Comparison of ENCODE assay signal across 14 mouse cellular contexts in genomic region chr11:115508061-115508460, GRCm38 (mm10). TPM values are rescaled to one million over a fixed set of nuclear protein-coding genes. Genes with fewer than 3 reads are reported as not detected.
A peak's percentile ranks its signal among the peaks of the same experiment; 100 is the strongest.
DNase-seq lines count a peak whose midpoint lies in the region; ATAC-seq lines count a peak whose summit lies in the region.
"Had no signal": no experiment of that assay in that cellular context is flagged by ENCODE, and none has a peak within 500 bp of the region (broad histone marks: within the 10 kb centered on the region; RNA-seq: fewer than 3 reads in every experiment).

No protein-coding gene starts in this region.

- H3K27me3 ChIP-seq in megakaryocyte, embryonic 14.5 days (replicated peaks): no peaks in the 10 kb centered on the region
- no peaks in the 10 kb centered on the region for H3K27me3 ChIP-seq in liver, embryonic 15.5 days

- WGBS in liver, embryonic 15.5 days (ENCODE audit: insufficient replicate concordance): 34% methylated on average over 2 of the region's 2 CpGs

- peak overlapping the region; percentile 32 for H3K4me2 ChIP-seq in liver, embryonic 15.5 days

- H3K36me3 ChIP-seq in megakaryocyte, embryonic 14.5 days (replicated peaks; ENCODE audit: low read length): peaks cover 30% of the 10 kb centered on the region
- H3K36me3 ChIP-seq in liver, embryonic 15.5 days (replicated peaks): peaks cover 20% of the 10 kb centered on the region

- H3K27ac ChIP-seq in liver, embryonic 15.5 days (replicated peaks): peak overlapping the region; percentile 89

- H3K9me3 ChIP-seq in megakaryocyte, embryonic 14.5 days: no peaks in the 10 kb centered on the region
- no peaks in the 10 kb centered on the region for H3K9me3 ChIP-seq in liver, embryonic 15.5 days (replicated peaks)

- peak; percentile 70 for DNase-seq in T-cell, adult 2 months (ENCODE audit: low spot score)
- peak; percentile 34 to 61 for DNase-seq in thymus, postnatal 36 days
- DNase-seq in gastrocnemius, postnatal 36 days: no peak
- DNase-seq in adrenal gland, postnatal 10 days: no peak
- DNase-seq: heart, adult 18-20 months; kidney, adult 9 months; left cerebral cortex, postnatal 4 days had no signal

- H3K4me3 ChIP-seq in megakaryocyte, embryonic 14.5 days (replicated peaks): peak overlapping the region; percentile 88
- H3K4me3 ChIP-seq in liver, embryonic 15.5 days (replicated peaks): no peak overlapping the region

- no peak overlapping the region for H3K9ac ChIP-seq in liver, embryonic 15.5 days

- intact Hi-C loops in gastrocnemius, postnatal 36 days (cut with DNase I): no loop called here

- H3K4me1 ChIP-seq in megakaryocyte, embryonic 14.5 days: peaks cover 91% of the 10 kb centered on the region
- H3K4me1 ChIP-seq in liver, embryonic 15.5 days (replicated peaks): peaks cover 85% of the 10 kb centered on the region

- ATAC-seq in megakaryocyte, adult 5-6 weeks (ENCODE audit: poor library complexity, severe bottlenecking): no peak
- ATAC-seq in liver, embryonic 15.5 days (ENCODE audit: insufficient read depth): no peak
- ATAC-seq: lung, postnatal 0 days had no signal

RNA-seq across cellular contexts. Expression of gene Jpt1, which starts 6.1 kb away (rescaled TPM):
- 334 and 807 TPM in 2 replicates for polyA plus RNA-seq in megakaryocyte, embryonic 14.5 days (2012; ENCODE audit: insufficient read depth, low replicate concordance)
- 211 and 220 TPM in 2 replicates for total RNA-seq in megakaryocyte, adult 5-6 weeks (2015)
- 181 and 183 TPM in 2 replicates for total RNA-seq in megakaryocyte, adult 5-6 weeks (2017)
- polyA plus RNA-seq in liver, embryonic 15.5 days (2015; fragmentation: Nextera tagmentation; extraction: Ambion mirVana): 233 and 234 TPM in 2 replicates
- total RNA-seq in gastrocnemius, postnatal 36 days (2021): 10 to 100 TPM; 34.6 to 48.3 TPM
- 100 to 1,000 TPM; 113 to 123 TPM for total RNA-seq in adrenal gland, postnatal 10 days (2021)

RNA-seq across cellular contexts. Expression of gene Nt5c, which starts 16.4 kb away (rescaled TPM):
- polyA plus RNA-seq in megakaryocyte, embryonic 14.5 days (2012; ENCODE audit: insufficient read depth, low replicate concordance): 84.5 and 173 TPM in 2 replicates
- total RNA-seq in megakaryocyte, adult 5-6 weeks (2015): 80.9 and 84.8 TPM in 2 replicates
- total RNA-seq in megakaryocyte, adult 5-6 weeks (2017): 104 and 113 TPM in 2 replicates
- 38.1 and 41.9 TPM in 2 replicates for polyA plus RNA-seq in liver, embryonic 15.5 days (2015; fragmentation: Nextera tagmentation; extraction: Ambion mirVana)
- 1 to 10 TPM; 6.5 to 9.2 TPM for total RNA-seq in gastrocnemius, postnatal 36 days (2021)
- total RNA-seq in adrenal gland, postnatal 10 days (2021): 10 to 100 TPM; 70.2 to 70.9 TPM

RNA-seq across cellular contexts. Expression of gene Sumo2, which starts 28.0 kb away (rescaled TPM):
- polyA plus RNA-seq in megakaryocyte, embryonic 14.5 days (2012; ENCODE audit: insufficient read depth, low replicate concordance): 187 and 368 TPM in 2 replicates
- total RNA-seq in megakaryocyte, adult 5-6 weeks (2015): 507 and 587 TPM in 2 replicates
- total RNA-seq in megakaryocyte, adult 5-6 weeks (2017): 367 and 413 TPM in 2 replicates
- 301 and 355 TPM in 2 replicates for polyA plus RNA-seq in liver, embryonic 15.5 days (2015; fragmentation: Nextera tagmentation; extraction: Ambion mirVana)
- total RNA-seq in gastrocnemius, postnatal 36 days (2021): 100 to 1,000 TPM; 107 to 124 TPM
- 100 to 1,000 TPM; 255 to 272 TPM for total RNA-seq in adrenal gland, postnatal 10 days (2021)

RNA-seq across cellular contexts. Expression of gene Armc7, which starts 32.6 kb away (rescaled TPM):
- polyA plus RNA-seq in megakaryocyte, embryonic 14.5 days (2012; ENCODE audit: insufficient read depth, low replicate concordance): 20.7 and 36.2 TPM in 2 replicates
- total RNA-seq in megakaryocyte, adult 5-6 weeks (2015): 17.2 and 18.5 TPM in 2 replicates
- 19.8 and 38.6 TPM in 2 replicates for total RNA-seq in megakaryocyte, adult 5-6 weeks (2017)
- 3.3 and 3.5 TPM in 2 replicates for polyA plus RNA-seq in liver, embryonic 15.5 days (2015; fragmentation: Nextera tagmentation; extraction: Ambion mirVana)
- 1 to 10 TPM in 1 of 2 experiments, under 1 TPM in 1; 0.89 to 1.2 TPM for total RNA-seq in gastrocnemius, postnatal 36 days (2021)
- total RNA-seq in adrenal gland, postnatal 10 days (2021): 1 to 10 TPM; 5.8 to 7.9 TPM

RNA-seq across cellular contexts. Expression of gene Slc16a5, which starts 45.8 kb away (rescaled TPM):
- polyA plus RNA-seq in megakaryocyte, embryonic 14.5 days (2012; ENCODE audit: insufficient read depth, low replicate concordance): not detected in 2 replicates
- total RNA-seq in megakaryocyte, adult 5-6 weeks (2015): 0.09 and 0.42 TPM in 2 replicates
- 0.08 and 0.15 TPM in 2 replicates for total RNA-seq in megakaryocyte, adult 5-6 weeks (2017)
- polyA plus RNA-seq in liver, embryonic 15.5 days (2015; fragmentation: Nextera tagmentation; extraction: Ambion mirVana): 0.08 and 0.15 TPM in 2 replicates
- total RNA-seq in gastrocnemius, postnatal 36 days (2021): under 1 TPM in 1 of 2 experiments, not detected in 1; 0.61 TPM
- 1 to 10 TPM in 1 of 2 experiments, under 1 TPM in 1; 0.88 to 3.5 TPM for total RNA-seq in adrenal gland, postnatal 10 days (2021)
- total RNA-seq: adrenal gland, adult 18-20 months; layer of hippocampus, postnatal 10 days; left cerebral cortex, postnatal 4 days had no signal
- polyA plus RNA-seq: cortical plate, adult 2 months had no signal

Comparison
In these comparisons a context has a peak if more than half of its experiments do, and no peak if none do; other contexts are left out.
1. DNase-seq: peak in T-cell, adult 2 months (single experiment) and thymus, postnatal 36 days (2 of 2); none in gastrocnemius, postnatal 36 days (0 of 2) and adrenal gland, postnatal 10 days (single experiment).
2. RNA of gene Nt5c, which starts 16.4 kb away (total RNA-seq): 80.9 to 113 TPM in megakaryocyte, adult 5-6 weeks and 70.2 to 70.9 TPM in adrenal gland, postnatal 10 days; 6.5 to 9.2 TPM in gastrocnemius, postnatal 36 days; every median in the first group is over 4 times any median in the second.